Mouse (Mus musculus) lung, embryonic 15.5 days (tissue): ENCODE data around the gene Rbms3. TPM values are rescaled to one million over a fixed set of nuclear protein-coding genes. Genes with fewer than 3 reads are reported as not detected.
A peak's percentile ranks its signal among the peaks of the same experiment; 100 is the strongest.

Source experiments
- ATAC-seq: fragments of 200-750 bp; cut with Nextera tagmentation; 2 replicates; pipeline ENCODE4 v1.8.0; 2017; ENCODE audit warnings: moderate number of reproducible peaks, borderline replicate concordance; ENCODE audit not compliant: low FRiP score, low TSS enrichment; ENCODE audit errors: extremely low read depth
- H3K27ac ChIP-seq: fragments of 300-500 bp; sonication (generic); 2 replicates; pipeline ENCODE4 v1.5.1; 2015; ENCODE audit warnings: moderate library complexity, mild to moderate bottlenecking, inconsistent platforms
- H3K27me3 ChIP-seq: fragments of 300-500 bp; sonication (generic); 2 replicates; pipeline ENCODE4 v1.6.1; 2015; ENCODE audit warnings: inconsistent platforms
- H3K36me3 ChIP-seq: fragments of 300-500 bp; sonication (generic); 2 replicates; pipeline ENCODE4 v1.6.1; 2015; ENCODE audit warnings: inconsistent platforms
- H3K4me1 ChIP-seq: fragments of 300-500 bp; sonication (generic); 2 replicates; pipeline ENCODE4 v1.6.1; 2015; ENCODE audit warnings: inconsistent platforms
- H3K4me2 ChIP-seq: fragments of 300-500 bp; sonication (generic); 2 replicates; pipeline ENCODE4 v1.6.1; 2015; ENCODE audit warnings: inconsistent platforms, mild to moderate bottlenecking, moderate library complexity
- H3K4me3 ChIP-seq: fragments of 300-500 bp; sonication (generic); 2 replicates; pipeline ENCODE4 v1.5.1; 2015; ENCODE audit warnings: mild to moderate bottlenecking, inconsistent platforms
- H3K9ac ChIP-seq: fragments of 300-500 bp; sonication (generic); 2 replicates; pipeline ENCODE4 v1.6.1; 2015; ENCODE audit warnings: inconsistent platforms
- H3K9me3 ChIP-seq: fragments of 300-500 bp; sonication (generic); 2 replicates; pipeline ENCODE4 v1.6.1; 2016; ENCODE audit warnings: inconsistent platforms
- WGBS: fragments of 180-500 bp; shearing (Covaris S2); methylation state at CpG from one replicate; pipeline ENCODE4 v1.1.7; 2015; 5-methylcytosine and 5-hydroxymethylcytosine counted together
- polyA plus RNA-seq: library from polyadenylated mRNA; unstranded; fragments of >200 nt; fragmentation: Nextera tagmentation; extraction: Ambion mirVana; gene quantifications from 2 replicates; pipeline ENCODE4 v1.2.1, GENCODE M21; 2015

Gene Rbms3
- polyA plus RNA-seq, 1 experiment from 2014 or later = 105 TPM

DNA sequence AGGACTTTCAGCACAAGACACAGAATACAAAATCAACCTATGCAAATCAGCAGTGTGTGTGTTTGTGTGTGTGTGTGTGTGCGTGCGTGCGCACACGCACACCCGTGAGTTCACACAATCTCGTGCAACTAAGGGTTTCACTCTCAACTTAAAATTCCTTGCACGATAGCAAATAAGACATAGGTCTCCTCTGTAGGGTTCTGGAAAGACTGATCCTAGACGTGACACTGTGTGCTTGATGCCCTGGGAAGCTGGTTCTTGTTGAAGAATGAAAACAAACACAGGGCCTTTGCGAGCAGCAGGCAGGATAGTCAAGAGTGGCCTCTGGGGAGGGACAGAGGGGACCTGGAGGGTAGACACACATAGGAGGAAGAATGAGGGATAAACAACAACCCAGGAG lies 544.0 kb downstream of the Rbms3 start:
- ATAC-seq = no peak
- Histone ChIP-seq H3K9ac (no peak overlapping the region), H3K4me3 (no peak overlapping the region), H3K27me3 (no peaks in the 10 kb centered on the region), H3K36me3 (0 out of 2 replicates have a peak, but pooled peaks cover 3% of the 10 kb centered on the region), H3K9me3 (no peaks in the 10 kb centered on the region), H3K4me1 (peaks cover 13% of the 10 kb centered on the region), H3K4me2 (no peak overlapping the region), H3K27ac (no peak overlapping the region)
- 82% methylated on average over 9 of the region's 9 CpGs for WGBS

DNA sequence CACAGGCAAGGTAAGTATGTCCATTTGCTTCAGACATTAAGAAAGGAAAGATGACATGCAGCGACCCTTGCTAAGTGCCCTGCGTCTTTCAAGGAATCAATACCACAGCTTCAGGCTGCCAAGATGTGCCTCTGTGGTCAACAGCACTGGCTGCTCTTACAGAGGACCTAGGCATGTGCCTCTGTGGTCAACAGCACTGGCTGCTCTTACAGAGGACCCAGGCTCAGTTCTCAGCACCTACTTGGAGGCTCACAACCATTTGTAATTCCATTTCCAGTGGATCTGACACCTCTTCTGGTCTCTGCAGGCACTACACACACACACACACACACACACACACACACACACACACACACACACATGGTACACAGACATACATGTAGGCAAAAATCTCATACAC lies 545.2 kb downstream of the Rbms3 start:
- Histone ChIP-seq H3K4me1 (peaks cover 8% of the 10 kb centered on the region), H3K36me3 (peaks cover 7% of the 10 kb centered on the region; the same call in 1 of the 2 replicates), H3K27ac (no peak overlapping the region), H3K4me3 (no peak overlapping the region), H3K9me3 (no peaks in the 10 kb centered on the region; the same call in 1 of the 2 replicates), H3K4me2 (no peak overlapping the region), H3K9ac (no peak overlapping the region), H3K27me3 (no peaks in the 10 kb centered on the region)
- no peak for ATAC-seq
- 97% methylated on average over 2 of the region's 2 CpGs for WGBS

- ATAC-seq = no peak
- peaks cover 4% of the 10 kb centered on the region; the same call in 1 of the 2 replicates for H3K36me3 ChIP-seq
- no peak overlapping the region for H3K4me3 ChIP-seq
- no peak overlapping the region; the same call in 1 of the 2 replicates for H3K27ac ChIP-seq
- 47% methylated on average over 8 of the region's 8 CpGs for WGBS
- no peaks in the 10 kb centered on the region for H3K27me3 ChIP-seq
- H3K4me2 ChIP-seq = no peak overlapping the region
- H3K9ac ChIP-seq = no peak overlapping the region
- peaks cover 37% of the 10 kb centered on the region for H3K4me1 ChIP-seq
- H3K9me3 ChIP-seq = no peaks in the 10 kb centered on the region; the same call in 1 of the 2 replicates
Observed at GRCm38 (mm10) chr9:117079471-117079870, 550.2 kb downstream of the Rbms3 start.

DNA sequence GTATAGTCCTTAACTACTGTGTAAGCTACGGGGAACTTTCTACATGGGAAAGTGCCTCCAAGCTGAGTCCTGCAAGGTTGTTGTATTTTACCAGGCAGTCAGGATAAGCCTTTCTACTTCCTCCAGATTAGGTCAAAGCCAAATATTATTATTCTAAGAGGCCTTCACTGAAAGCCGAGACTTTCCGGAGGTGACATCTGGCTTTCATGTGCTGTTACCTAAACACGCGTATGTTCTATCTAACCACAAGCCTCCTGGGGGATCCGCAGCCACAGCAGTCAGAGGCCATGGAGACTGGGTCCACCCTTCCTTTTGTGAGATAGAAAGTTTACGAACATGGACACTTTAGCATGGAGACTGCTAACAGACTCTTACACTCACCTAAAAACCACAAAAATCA lies 552.2 kb downstream of the Rbms3 start:
- Histone ChIP-seq H3K4me2 (no peak overlapping the region; the same call in 1 of the 2 replicates), H3K36me3 (peaks cover 4% of the 10 kb centered on the region; the same call in 1 of the 2 replicates), H3K9me3 (no peaks in the 10 kb centered on the region; the same call in 1 of the 2 replicates), H3K9ac (no peak overlapping the region), H3K4me1 (peaks cover 54% of the 10 kb centered on the region), H3K27ac (peak overlapping the region; percentile 70), H3K4me3 (no peak overlapping the region), H3K27me3 (no peaks in the 10 kb centered on the region)
- WGBS = 36% methylated on average over 7 of the region's 7 CpGs
- no peak for ATAC-seq

GRCm38 (mm10) chr9:117076785-117077184 lies 552.9 kb downstream of the Rbms3 start:
- no peak overlapping the region for H3K9ac ChIP-seq
- no peaks in the 10 kb centered on the region; the same call in 1 of the 2 replicates for H3K9me3 ChIP-seq
- H3K36me3 ChIP-seq = peaks cover 4% of the 10 kb centered on the region; the same call in 1 of the 2 replicates
- H3K27ac ChIP-seq = peak overlapping the region; percentile 12; the same call in 1 of the 2 replicates
- no peak overlapping the region for H3K4me3 ChIP-seq
- peak; percentile 73; the same call in 1 of the 2 replicates for ATAC-seq
- WGBS = 22% methylated on average over 8 of the region's 8 CpGs
- H3K4me1 ChIP-seq = peaks cover 60% of the 10 kb centered on the region
- no peak overlapping the region for H3K4me2 ChIP-seq
- no peaks in the 10 kb centered on the region for H3K27me3 ChIP-seq

DNA sequence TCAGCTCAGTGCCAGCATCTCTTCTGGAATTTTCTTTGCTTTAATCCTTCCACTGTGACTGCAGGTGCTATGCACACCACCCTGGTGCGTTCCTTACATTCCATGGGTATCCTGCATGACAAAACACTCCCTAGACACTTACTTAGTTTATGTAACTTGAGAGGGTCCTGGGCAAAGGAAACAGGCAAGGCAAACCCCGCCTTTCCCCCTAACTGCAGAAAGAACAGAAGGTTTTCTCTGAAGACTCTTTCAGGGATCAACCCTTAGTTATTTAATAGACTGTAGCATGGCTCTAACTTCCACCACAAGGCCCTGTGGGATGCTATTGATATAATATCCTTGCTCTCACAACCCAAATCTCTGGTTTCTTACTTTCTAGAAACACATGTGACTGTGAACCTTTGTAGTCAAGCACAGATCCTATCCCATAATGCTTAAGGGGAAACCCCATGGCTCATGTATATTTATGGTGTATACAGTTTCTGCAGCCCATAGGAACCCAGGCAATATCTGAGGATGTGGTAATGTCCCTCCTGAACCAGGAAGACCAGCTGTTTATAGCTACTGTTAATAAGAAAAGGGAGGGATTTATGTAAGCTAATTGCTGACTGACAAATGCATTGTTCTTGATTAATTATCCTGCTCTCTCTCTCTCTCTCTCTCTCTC lies 557.1 kb downstream of the Rbms3 start:
- Histone ChIP-seq H3K4me1 (peaks cover 65% of the 10 kb centered on the region), H3K36me3 (no peaks in the 10 kb centered on the region), H3K27me3 (no peaks in the 10 kb centered on the region), H3K9me3 (no peaks in the 10 kb centered on the region), H3K4me2 (no peak overlapping the region), H3K27ac (peak overlapping the region; percentile 68), H3K9ac (no peak overlapping the region), H3K4me3 (no peak overlapping the region)
- 12% methylated on average over 2 of the region's 2 CpGs for WGBS
- 0 out of 2 replicates have a peak, but pooled peaks have one; percentile 49 for ATAC-seq

DNA sequence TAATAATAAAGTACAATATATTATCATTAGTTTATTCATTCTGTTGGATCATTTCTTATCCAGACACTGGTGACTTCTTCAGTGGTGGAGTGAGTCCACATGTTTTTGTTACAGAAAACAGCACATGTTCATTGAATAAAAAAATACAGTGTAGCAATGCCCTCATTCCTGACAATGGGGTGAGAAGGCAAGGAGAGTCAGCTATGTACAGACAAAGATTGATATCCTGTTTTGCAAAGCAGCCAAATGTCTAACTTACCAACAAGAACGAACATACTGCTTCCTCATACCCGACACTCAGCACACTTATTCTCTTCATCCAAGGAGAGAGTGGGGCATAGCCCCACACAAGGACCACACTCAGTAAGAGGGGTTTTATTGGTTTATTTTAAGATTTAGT lies 559.1 kb downstream of the Rbms3 start:
- Histone ChIP-seq H3K9me3 (no peaks in the 10 kb centered on the region), H3K9ac (no peak overlapping the region), H3K4me3 (no peak overlapping the region), H3K4me1 (peaks cover 56% of the 10 kb centered on the region), H3K4me2 (no peak overlapping the region), H3K27me3 (no peaks in the 10 kb centered on the region), H3K36me3 (no peaks in the 10 kb centered on the region), H3K27ac (peak overlapping the region; percentile 48; the same call in 1 of the 2 replicates)
- no peak for ATAC-seq
- WGBS = 54% methylated on average over 2 of the region's 2 CpGs

GRCm38 (mm10) chr9:117069232-117069631 lies 560.5 kb downstream of the Rbms3 start:
- no peak for ATAC-seq
- H3K27ac ChIP-seq = peak overlapping the region; percentile 30
- no peaks in the 10 kb centered on the region for H3K9me3 ChIP-seq
- no peak overlapping the region for H3K4me3 ChIP-seq
- peaks cover 46% of the 10 kb centered on the region for H3K4me1 ChIP-seq
- H3K27me3 ChIP-seq = no peaks in the 10 kb centered on the region
- no peak overlapping the region for H3K4me2 ChIP-seq
- H3K36me3 ChIP-seq = no peaks in the 10 kb centered on the region
- H3K9ac ChIP-seq = no peak overlapping the region
- 88% methylated on average over 1 of the region's 1 CpGs for WGBS

- H3K4me2 ChIP-seq = no peak overlapping the region
- no peaks in the 10 kb centered on the region for H3K9me3 ChIP-seq
- WGBS = 81% methylated on average over 11 of the region's 11 CpGs
- no peak overlapping the region for H3K9ac ChIP-seq
- ATAC-seq = no peak
- no peaks in the 10 kb centered on the region for H3K36me3 ChIP-seq
- H3K27ac ChIP-seq = no peak overlapping the region
- no peaks in the 10 kb centered on the region for H3K27me3 ChIP-seq
- H3K4me1 ChIP-seq = peaks cover 35% of the 10 kb centered on the region
- H3K4me3 ChIP-seq = no peak overlapping the region
Observed at GRCm38 (mm10) chr9:117067703-117068419, 561.9 kb downstream of the Rbms3 start.

- Histone ChIP-seq H3K27ac (no peak overlapping the region), H3K4me3 (no peak overlapping the region), H3K27me3 (no peaks in the 10 kb centered on the region), H3K36me3 (no peaks in the 10 kb centered on the region), H3K4me2 (no peak overlapping the region), H3K9ac (no peak overlapping the region), H3K9me3 (no peaks in the 10 kb centered on the region), H3K4me1 (peaks cover 24% of the 10 kb centered on the region)
- WGBS = 85% methylated on average over 3 of the region's 3 CpGs
- ATAC-seq = no peak
Observed at GRCm38 (mm10) chr9:117066502-117066901, 563.2 kb downstream of the Rbms3 start.

DNA sequence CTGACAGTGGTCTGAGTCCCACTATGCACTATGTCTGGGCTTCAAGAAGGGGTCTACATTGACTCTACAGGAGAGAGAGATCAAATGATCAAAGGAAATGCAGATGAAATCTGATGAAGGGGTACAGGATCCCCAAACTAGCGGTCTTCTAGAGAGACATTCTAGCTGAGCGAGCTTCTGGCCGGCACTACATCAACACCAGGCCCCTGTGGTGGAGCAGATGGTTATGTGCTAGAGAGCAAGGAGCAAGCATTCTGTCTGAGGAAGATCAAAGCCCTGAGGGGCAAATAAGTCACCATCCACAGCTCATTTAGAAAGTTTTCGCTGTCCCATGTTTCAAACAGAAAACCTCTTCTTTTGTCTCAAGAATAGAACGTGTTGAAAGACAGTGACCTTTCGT lies 564.1 kb downstream of the Rbms3 start:
- whole genome bisulfite sequencing = 82% methylated on average over 6 of the region's 6 CpGs
- no peaks in the 10 kb centered on the region for H3K27me3 ChIP-seq
- H3K4me2 ChIP-seq = no peak overlapping the region
- H3K9ac ChIP-seq = no peak overlapping the region
- H3K4me3 ChIP-seq = no peak overlapping the region
- H3K27ac ChIP-seq = no peak overlapping the region
- H3K9me3 ChIP-seq = no peaks in the 10 kb centered on the region
- H3K4me1 ChIP-seq = peaks cover 16% of the 10 kb centered on the region
- no peak for ATAC-seq
- no peaks in the 10 kb centered on the region for H3K36me3 ChIP-seq

GRCm38 (mm10) chr9:117059586-117059985 lies 570.1 kb downstream of the Rbms3 start:
- ATAC-seq = no peak; the same call in 1 of the 2 replicates

More at GRCm38 (mm10) chr9:117059586-117059985, 570.1 kb downstream of the Rbms3 start:
- Histone ChIP-seq H3K9ac (no peak overlapping the region), H3K27me3 (no peaks in the 10 kb centered on the region), H3K9me3 (no peaks in the 10 kb centered on the region), H3K36me3 (0 out of 2 replicates have a peak, but pooled peaks cover 2% of the 10 kb centered on the region), H3K4me2 (no peak overlapping the region), H3K4me3 (no peak overlapping the region), H3K27ac (no peak overlapping the region), H3K4me1 (no peaks in the 10 kb centered on the region)
- WGBS = 85% methylated on average over 1 of the region's 1 CpGs
